Mouse (Mus musculus) heart, adult 18-20 months (tissue): ENCODE results near the gene Pgm5. TPM values are rescaled to one million over a fixed set of nuclear protein-coding genes. Genes with fewer than 3 reads are reported as not detected.

Source experiments
- DNase-seq, 2 experiments: peaks; one replicate each; pipeline ENCODE4 v3.0.0; 2021 to 2022; ENCODE audit warnings: mixed read lengths in 1 of 2
- total RNA-seq, 2 experiments: library from RNA; stranded (reverse); gene quantifications; 2 replicates each; pipeline ENCODE4 v1.2.3; 2021

The Pgm5 gene
- total RNA-seq, 2 experiments from 2014 or later: 108 TPM

DNA sequence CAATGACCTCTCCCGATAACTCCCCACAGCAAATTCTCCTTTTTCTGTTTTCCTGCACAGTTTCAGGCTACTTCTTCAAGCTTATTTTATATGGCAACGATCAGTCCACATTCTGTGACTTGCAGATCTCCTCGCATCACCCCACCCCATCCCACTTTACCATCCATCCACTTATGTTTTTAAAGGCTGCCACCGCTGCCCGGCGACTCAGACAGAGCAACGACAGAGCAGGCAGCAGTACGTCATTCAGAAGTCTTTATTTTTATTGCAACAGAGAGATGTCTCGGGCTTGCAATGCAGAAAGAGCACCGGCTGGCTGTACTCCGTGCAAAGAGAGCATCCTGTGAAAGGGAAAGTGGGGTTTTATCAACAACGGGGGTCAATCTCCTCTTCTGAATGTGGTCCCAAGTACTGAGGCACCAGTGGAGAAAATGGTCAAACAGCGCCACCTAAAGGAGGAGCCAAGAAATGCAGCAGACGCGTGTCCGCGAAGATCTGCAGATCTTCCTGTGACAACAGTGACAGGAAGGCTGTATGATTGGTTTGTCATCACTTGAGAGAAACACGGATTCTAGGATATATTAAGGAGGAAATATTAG, 9.5 kb upstream of the Pgm5 start:
- peak; percentile 53 to 90 for DNase-seq

DNA sequence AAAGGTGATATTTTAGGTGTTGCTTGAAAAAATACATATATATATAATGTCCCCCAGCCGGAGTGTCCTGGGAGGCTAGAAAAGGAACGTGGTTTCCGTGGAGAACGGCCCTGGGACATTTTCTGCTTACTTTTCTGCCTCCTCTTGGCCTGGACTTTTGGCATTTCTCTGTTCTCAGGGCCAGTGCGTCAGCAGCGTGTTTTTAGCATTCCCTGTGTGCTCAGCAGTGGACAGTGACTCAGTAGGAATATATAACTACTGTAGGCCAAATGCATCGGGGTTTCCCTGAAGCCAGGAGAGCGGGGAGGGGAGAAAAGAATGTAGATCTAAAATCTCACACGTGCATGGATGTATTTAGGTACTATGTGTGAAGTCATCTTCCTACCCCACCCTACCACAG, 3.8 kb upstream of the Pgm5 start:
- no peak for DNase-seq

GRCm38 (mm10) chr19:24861276-24861611, 411 bp downstream of the Pgm5 start:
- DNase-seq: no peak

GRCm38 (mm10) chr19:24851456-24852315, 10.0 kb downstream of the Pgm5 start:
- DNase-seq: peak; percentile 66 to 71

DNA sequence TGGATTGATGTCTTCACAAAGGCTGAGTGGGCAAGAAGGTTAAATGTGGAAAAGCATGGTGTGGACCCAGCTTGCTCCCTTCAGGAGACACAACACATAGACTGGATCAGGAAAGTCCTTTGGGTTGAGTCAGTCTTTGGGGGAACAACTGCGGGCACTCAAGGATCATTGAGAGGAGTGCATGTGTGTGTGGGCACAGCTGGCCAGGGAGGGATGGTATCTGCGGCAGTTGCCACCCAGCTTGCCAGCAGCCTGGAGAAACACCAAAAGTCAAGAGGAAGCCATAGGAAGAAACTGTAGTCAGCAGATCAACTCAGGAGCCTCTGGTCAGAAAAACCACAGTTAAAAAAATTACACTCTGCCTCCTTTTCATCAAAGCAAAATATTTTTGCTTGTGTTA, 12.8 kb downstream of the Pgm5 start:
- peak in 1 of 2 experiments; percentile 22 for DNase-seq

DNA sequence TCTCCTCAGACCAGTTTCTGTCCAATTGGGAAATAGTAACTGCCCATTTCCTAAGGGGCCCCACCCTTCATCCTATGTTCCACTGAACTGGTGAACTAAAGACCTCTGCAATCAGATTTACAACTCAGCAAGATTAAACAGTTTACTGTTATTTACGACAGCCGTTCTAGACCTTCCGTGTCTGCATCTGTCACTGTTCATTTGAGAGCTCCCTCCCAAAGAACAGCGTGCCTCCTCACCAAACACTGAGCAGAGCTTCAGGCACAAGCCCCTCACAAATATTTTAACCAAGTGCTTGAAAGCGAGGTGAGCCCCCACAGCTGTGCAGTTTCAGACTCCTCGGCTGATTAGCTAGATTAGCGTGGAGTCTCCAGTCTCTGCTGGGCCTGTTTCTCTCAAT, 13.3 kb downstream of the Pgm5 start:
- no peak for DNase-seq

DNA sequence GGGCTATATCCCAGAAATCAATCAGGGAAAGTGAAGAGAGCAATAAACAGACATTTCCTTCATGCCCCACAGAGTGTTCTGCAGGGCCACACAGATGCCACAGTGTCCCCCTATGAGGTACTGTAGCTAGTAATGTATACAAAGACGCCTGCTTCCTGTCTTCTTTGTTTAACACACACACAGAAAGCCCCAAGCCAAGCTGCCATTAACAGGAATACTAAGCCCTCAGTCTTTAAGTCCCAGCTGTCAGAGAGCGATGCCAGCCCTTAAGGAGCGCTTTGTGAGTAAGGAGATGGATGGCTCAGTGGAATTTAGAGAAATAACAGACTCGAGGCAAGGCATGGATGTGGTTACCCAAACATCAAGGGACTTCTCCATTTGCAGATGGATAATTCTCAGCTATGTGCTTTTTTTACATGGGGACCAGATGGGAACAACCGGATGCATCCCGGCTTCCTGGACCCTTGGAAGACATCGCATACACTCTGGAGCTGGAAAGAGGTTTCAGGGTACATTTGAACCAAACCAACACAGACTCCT, 16.6 kb downstream of the Pgm5 start:
- no peak for DNase-seq

DNA sequence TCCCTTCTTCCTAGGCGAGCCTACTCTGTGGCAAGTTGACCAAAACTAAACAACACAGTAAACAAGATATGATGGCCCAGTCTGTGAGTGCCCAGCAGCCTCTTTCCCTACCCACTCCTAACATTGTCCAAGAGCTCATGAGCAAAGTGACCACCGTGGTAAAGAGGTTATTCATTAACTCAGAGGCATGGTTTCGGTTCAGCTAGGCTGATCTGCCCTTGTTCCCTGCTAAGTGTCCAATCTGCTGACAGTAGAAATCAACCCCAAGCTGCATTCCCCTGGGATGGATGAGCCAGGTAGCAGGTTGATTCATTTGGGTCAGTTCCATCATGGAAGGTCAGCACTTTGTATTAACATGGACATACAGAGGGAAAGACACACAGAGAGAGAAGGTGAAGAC, 19.6 kb downstream of the Pgm5 start:
- DNase-seq: no peak

DNA sequence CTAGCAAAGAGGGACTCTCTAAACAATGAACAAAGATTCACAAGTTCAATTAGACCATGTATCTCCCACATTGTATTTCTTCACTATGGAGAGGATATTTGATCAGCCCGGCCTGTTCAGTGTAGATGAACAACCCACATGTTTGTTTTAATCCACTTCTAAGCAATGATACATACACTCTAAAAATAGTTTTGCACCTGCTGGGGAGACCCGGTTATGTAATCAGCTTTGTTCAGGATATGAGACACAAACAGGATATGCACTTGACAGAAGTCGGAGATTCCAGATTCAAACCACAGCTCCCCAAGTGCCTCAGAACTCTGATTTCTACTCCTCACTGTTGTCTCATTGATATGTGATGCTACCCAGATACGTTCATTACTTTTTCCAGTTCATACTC, 37.1 kb downstream of the Pgm5 start:
- DNase-seq: peak; percentile 23 to 45

- no peak for DNase-seq
These were observed 45.9 kb downstream of the Pgm5 start for GRCm38 (mm10) chr19:24815661-24816221.

GRCm38 (mm10) chr19:24812861-24813293, 48.8 kb downstream of the Pgm5 start:
- no peak for DNase-seq

DNA sequence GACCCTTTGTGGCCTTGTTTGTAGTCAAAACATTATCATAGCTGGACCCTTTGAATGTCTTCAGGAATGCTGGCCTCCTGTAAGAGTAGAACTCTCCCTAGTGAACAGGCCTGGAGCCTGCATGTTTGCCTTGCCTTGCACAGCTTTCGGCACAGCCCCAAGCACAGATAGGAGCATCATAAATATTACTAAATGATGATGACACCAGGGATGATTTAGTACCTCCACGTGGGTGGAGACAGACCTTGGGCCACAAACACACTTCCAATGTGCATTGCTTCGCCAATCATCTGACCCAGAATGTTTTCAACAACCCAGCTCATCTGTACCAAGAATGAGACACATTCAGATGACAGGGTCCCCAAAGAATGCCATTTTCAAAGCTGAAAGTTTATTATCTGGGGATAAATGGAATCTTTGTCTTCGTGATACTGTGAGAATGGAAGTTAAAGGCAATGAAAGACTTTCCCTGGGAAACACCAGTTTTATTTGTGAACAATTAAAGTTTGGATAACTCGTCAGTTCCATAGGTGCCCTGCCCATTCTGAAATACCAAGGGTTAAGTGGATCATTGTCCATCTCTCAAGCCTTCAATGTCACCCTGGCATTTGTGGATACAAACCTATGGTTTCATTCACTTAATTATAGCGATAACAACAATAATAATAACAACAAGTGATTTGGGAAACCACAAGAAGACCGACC, 49.4 kb downstream of the Pgm5 start:
- no peak for DNase-seq

DNA sequence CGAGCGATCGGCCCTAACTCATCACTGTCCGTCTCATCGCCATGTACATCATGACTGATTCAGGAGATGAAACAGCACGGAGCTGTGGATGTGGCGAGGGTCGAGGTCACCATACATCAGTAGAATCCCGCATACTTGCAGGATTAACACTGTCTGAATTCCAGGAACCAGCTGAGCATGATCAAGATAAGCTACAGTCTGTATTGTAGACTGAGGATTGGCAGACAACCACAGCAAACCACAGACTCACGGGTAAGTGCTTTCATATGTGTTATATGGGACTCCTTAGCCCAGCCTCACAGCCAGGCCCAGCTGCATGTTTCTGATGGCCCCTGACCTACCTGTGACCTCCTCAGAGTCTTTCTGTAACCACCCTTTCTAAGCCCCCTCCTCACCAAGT, 50.2 kb downstream of the Pgm5 start:
- DNase-seq: no peak

- no peak for DNase-seq
These were observed 55.6 kb downstream of the Pgm5 start for GRCm38 (mm10) chr19:24806013-24806412.

GRCm38 (mm10) chr19:24797606-24798005, 64.0 kb downstream of the Pgm5 start:
- peak; percentile 41 to 73 for DNase-seq

- DNase-seq: no peak
These were observed 67.3 kb downstream of the Pgm5 start for GRCm38 (mm10) chr19:24794350-24794749.

DNA sequence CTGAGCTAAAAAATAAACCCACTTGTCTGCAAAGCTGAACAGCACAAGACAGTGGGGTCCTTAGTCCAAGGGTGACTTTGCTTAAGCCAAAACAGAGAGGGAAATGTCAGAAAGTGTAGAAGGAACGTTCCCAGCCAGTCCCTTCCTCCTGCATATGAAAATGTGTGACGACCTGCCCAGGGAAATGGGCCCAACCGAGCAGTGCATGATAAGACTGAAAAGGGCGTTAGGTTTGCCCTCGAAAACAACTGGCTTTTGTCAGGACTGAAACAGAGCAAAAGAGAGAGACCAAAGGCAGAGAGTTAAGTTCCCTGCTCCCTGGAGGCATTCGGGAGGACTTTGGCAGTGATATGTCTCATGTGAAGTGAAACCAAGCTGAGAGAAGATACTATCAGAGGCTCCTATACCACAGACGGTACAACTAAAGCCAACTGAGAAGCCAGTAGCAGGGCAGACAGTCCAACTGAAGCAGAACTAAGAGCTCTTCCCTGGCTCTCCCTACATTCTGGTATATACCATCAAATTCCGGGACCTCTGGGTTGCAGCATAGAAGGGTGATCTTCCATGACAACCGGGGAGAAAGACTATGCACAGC, 68.0 kb downstream of the Pgm5 start:
- peak in 1 of 2 experiments; percentile 16 for DNase-seq

- peak; percentile 7 to 23 for DNase-seq
These were observed 68.8 kb downstream of the Pgm5 start for GRCm38 (mm10) chr19:24792876-24793275.

- no peak for DNase-seq
These were observed 75.8 kb downstream of the Pgm5 start for GRCm38 (mm10) chr19:24785898-24786297.

GRCm38 (mm10) chr19:24785056-24785675, 76.5 kb downstream of the Pgm5 start:
- no peak for DNase-seq

DNA sequence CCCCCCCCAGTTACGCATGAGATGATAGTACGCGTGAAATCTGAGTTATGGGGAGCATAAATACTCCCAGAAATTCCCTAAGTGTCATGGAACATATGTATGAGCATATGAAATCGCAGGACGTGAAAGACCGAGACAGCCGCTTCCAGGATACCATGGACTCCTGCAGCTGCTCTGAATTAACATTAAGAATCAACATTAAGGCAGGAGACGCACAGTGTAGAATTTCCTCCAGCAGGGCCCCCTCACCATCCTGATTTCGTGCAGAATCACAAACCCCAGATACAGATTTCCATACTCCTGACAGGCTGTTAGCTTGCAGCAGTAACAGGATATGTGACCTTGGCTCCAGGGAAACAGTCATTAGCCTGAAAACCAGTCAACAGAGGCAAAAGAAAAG, 77.9 kb downstream of the Pgm5 start:
- DNase-seq: no peak

DNA sequence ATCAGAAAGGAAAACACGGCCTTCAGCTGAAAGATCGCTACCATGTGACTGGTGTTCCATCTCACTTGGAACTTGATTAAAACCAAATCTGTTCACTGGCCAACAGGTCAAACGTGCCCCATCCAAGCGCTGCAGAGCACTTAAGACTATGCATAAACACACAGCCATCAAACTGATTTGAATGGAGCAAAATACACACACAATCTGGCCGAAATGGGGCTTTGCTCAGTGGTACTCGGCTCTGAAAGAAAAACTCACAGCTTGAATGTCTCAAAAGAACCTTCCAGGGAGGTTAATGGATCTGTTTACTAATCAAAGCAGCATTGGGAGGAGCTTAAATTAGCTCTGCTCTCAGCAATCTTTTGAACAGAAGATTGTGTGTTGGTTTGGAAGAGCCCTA, 81.7 kb downstream of the Pgm5 start:
- no peak for DNase-seq
